Mouse (Mus musculus): ENCODE measurements around the gene Rras2. TPM values are rescaled to one million over a fixed set of nuclear protein-coding genes. Genes with fewer than 3 reads are reported as not detected.

Rras2 gene
- polyA plus RNA-seq, 1 experiment, result 1.6 TPM

DNA sequence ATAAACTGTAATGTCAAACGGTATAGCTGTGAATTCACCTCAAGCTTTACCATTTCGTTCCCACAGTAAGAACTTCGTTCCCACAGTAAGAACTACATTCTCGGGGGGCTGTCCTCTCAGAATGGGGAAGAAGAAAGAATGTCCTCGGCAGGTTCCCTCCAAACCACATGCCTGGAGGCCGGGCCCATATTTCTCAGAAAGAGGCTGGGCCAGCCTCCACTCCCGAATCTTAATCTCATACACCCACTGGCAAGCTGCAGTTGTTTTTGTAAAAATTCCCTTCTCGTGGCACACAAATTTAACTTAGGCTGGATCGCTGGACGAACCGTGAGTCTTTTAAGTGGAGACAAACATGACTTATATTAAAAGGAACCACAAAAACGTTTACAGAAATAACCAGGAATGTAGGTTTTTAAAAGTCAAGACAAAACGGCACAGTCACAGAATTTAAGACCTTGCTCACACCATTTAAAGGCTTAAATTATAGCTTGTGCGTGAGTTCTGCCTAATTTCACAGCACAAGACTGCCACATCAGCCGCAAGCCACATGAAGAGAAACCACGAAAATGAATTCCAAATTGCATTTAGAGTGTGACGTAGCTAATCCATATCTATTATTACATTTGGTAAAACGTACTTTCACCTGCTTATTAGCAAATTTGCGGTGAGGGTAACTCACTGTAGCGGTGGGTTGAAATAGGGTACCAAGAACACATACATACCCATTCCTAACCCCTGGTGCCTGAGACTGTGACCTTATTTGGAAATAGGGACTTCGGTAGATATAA, 35.8 kb downstream of the Rras2 start:
- H3K9me3 ChIP-seq, result no peaks in the 10 kb centered on the region
- H3K4me1 ChIP-seq, result peaks cover 8% of the 10 kb centered on the region
- no peak overlapping the region for H3K4me3 ChIP-seq (replicated peaks)
- TF ChIP-seq FLI1 (IDR thresholded peaks at IDR 0.05; ENCODE audit: low read length) (no peak), GATA1 (IDR thresholded peaks at IDR 0.05; ENCODE audit: borderline replicate concordance, low read length) (no peak)
- H3K36me3 ChIP-seq (replicated peaks; ENCODE audit: low read length), result no peaks in the 10 kb centered on the region
- peaks cover 3% of the 10 kb centered on the region for H3K27me3 ChIP-seq (replicated peaks)

DNA sequence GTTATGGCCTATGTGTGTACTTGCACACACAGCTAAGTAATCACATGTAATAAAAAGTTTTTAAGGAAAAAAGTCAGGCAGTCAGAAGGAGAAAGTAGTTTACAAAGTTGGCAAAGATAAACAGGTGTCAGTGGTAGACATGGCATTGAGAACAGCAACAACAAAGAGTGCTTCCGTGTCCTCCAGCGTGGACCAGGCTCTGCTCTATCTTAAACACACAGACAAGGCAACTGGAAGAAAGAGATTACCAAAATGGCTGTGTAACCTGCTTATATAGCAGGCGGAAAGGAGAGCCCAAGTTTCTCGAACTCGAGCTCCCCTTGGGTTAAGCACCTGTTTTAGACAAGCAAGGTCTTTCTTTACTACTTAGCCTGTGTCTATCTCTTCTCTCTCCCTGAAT, 37.3 kb downstream of the Rras2 start:
- Histone ChIP-seq H3K9me3 (no peaks in the 10 kb centered on the region), H3K27me3 (replicated peaks) (no peaks in the 10 kb centered on the region), H3K36me3 (replicated peaks; ENCODE audit: low read length) (no peaks in the 10 kb centered on the region), H3K4me1 (peaks cover 8% of the 10 kb centered on the region), H3K4me3 (replicated peaks) (no peak overlapping the region)
- TF ChIP-seq FLI1 (IDR thresholded peaks at IDR 0.05; ENCODE audit: low read length) (no peak), GATA1 (IDR thresholded peaks at IDR 0.05; ENCODE audit: borderline replicate concordance, low read length) (no peak)

DNA sequence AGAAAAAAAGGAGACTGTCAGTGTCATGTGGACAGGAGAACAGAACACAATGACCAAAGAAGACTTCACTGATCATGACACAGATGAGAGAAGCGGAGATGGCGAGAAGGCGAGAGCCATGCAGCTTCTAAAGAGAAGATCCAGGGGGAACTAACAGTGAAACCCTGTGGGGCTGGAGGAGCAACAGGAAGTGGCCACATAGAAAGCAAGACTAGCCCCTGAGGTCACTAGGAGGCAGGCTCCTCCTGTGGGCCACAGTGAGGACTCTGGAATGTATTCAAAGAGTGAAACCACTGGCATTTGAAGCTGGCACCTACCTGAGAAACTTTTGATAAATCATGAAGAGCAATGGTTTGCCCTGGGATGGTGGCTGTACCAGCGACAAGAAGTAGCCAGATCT, 38.2 kb downstream of the Rras2 start:
- TF ChIP-seq FLI1 (IDR thresholded peaks at IDR 0.05; ENCODE audit: low read length) (no peak), GATA1 (IDR thresholded peaks at IDR 0.05; ENCODE audit: borderline replicate concordance, low read length) (no peak)
- peaks cover 8% of the 10 kb centered on the region for H3K4me1 ChIP-seq

DNA sequence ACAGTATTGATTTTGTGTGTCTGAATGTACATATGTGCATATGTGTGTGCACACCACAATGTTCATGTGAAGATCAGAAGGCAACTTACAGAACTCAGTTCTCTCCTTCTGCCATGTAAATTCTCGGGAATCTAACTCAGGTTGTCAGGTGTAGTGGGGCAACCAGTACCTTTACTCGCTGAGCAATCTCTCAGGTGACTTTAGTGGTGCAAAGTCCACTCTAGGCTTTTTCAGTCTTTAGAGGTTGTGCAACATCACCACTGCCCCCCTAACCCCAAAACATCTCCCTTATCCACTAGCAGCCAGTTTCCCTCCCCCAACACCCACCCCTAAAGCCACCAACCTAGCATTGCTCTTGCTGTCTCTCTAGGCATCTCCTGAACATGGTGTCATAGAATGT, 43.0 kb downstream of the Rras2 start:
- Histone ChIP-seq H3K9me3 (no peaks in the 10 kb centered on the region), H3K4me3 (replicated peaks) (no peak overlapping the region), H3K4me1 (peaks cover 23% of the 10 kb centered on the region), H3K36me3 (replicated peaks; ENCODE audit: low read length) (no peaks in the 10 kb centered on the region), H3K27me3 (replicated peaks) (peaks cover 1% of the 10 kb centered on the region)
- TF ChIP-seq GATA1 (IDR thresholded peaks at IDR 0.05; ENCODE audit: borderline replicate concordance, low read length) (no peak), FLI1 (IDR thresholded peaks at IDR 0.05; ENCODE audit: low read length) (no peak)

More for the DNA sequence above, 38.2 kb downstream of the Rras2 start:
- no peaks in the 10 kb centered on the region for H3K9me3 ChIP-seq
- no peak overlapping the region for H3K4me3 ChIP-seq (replicated peaks)
- no peaks in the 10 kb centered on the region for H3K36me3 ChIP-seq (replicated peaks; ENCODE audit: low read length)
- H3K27me3 ChIP-seq (replicated peaks), result no peaks in the 10 kb centered on the region

DNA sequence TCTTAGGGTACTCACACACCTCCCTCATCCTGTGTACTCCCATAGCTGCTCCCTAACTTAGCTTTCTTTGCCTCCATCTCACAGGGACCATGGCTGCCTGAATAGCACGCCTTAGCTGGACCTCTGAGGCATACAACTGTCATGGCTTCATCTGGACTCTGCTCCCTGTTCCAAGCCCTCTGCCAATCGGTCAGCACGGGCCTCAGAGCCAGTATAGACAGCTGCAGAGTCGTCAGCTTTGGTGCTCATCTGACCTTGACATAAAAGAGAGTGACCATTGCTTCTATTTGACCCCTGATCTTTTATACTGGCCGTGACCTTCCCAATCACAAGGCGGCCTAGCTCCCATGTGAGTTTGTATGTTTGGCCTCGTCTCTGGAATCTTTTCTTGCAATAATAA, 43.4 kb downstream of the Rras2 start:
- Histone ChIP-seq H3K9me3 (no peaks in the 10 kb centered on the region), H3K4me1 (peaks cover 20% of the 10 kb centered on the region), H3K36me3 (replicated peaks; ENCODE audit: low read length) (no peaks in the 10 kb centered on the region), H3K27me3 (replicated peaks) (peaks cover 1% of the 10 kb centered on the region), H3K4me3 (replicated peaks) (no peak overlapping the region)
- TF ChIP-seq FLI1 (IDR thresholded peaks at IDR 0.05; ENCODE audit: low read length), result no peak
- TF ChIP-seq GATA1 (IDR thresholded peaks at IDR 0.05; ENCODE audit: borderline replicate concordance, low read length), result no peak

DNA sequence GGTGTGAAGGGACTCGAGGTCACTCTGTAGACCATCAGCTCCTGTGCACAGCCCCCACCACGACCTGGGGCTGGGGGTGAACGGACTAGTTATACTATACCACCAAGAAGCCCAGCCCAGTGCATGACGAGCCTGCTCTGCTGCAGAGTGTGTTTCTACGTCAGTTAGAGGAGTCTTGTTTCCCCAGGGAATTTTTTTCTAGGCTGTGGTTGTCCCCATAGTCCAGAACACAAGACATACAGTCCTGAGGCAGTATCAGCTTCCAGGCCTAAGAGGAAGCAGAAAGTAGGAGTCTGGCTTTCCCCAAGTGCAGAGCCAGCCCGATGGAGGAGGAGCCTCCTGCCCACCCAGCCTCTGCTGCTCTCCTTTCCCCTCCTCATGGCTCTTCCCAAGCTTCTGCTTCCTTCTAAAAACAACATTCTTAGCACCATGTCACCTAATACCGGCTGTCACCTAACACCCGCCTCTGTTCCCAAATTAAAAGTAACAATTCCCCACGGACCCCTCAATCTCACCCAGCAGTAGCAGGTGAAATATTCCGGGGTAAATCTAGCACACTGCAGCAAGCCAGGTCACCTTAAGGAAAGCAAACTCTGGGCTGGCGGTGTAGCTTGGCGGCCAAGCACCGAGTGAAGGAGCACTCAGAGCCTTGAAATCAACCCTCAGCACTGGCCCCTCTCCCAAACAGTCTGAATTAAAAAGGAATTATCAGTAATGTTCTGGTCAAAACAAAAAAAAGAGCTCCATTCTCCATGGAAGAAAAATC, 45.5 kb downstream of the Rras2 start:
- Histone ChIP-seq H3K9me3 (no peaks in the 10 kb centered on the region), H3K36me3 (replicated peaks; ENCODE audit: low read length) (no peaks in the 10 kb centered on the region), H3K4me3 (replicated peaks) (no peak overlapping the region), H3K4me1 (peaks cover 27% of the 10 kb centered on the region), H3K27me3 (replicated peaks) (peaks cover 1% of the 10 kb centered on the region)
- no peak for TF ChIP-seq FLI1 (IDR thresholded peaks at IDR 0.05; ENCODE audit: low read length)
- no peak for TF ChIP-seq GATA1 (IDR thresholded peaks at IDR 0.05; ENCODE audit: borderline replicate concordance, low read length)

DNA sequence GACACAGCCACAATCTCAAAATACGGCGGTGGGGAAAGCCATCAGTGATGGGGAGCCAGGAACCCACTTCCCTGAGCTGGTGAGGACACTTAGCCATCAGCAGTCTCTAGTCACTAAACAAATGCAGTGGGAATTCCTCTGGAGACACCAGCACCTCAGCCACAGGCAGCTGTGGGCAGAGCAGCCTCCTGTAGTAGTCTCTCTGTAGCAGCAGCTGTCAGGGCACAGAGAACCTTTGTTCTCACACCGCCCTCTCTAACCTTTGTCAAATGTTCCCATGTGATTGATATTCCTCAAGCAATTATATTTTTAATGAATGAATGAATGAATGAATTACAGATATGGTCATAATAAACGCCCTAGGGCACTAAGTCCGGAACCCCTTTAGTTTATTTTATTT, 46.2 kb downstream of the Rras2 start:
- H3K27me3 ChIP-seq (replicated peaks), result peaks cover 1% of the 10 kb centered on the region
- H3K36me3 ChIP-seq (replicated peaks; ENCODE audit: low read length), result no peaks in the 10 kb centered on the region
- H3K4me1 ChIP-seq, result peaks cover 33% of the 10 kb centered on the region
- H3K4me3 ChIP-seq (replicated peaks), result no peak overlapping the region
- TF ChIP-seq FLI1 (IDR thresholded peaks at IDR 0.05; ENCODE audit: low read length) (no peak), GATA1 (IDR thresholded peaks at IDR 0.05; ENCODE audit: borderline replicate concordance, low read length) (no peak)
- no peaks in the 10 kb centered on the region for H3K9me3 ChIP-seq

DNA sequence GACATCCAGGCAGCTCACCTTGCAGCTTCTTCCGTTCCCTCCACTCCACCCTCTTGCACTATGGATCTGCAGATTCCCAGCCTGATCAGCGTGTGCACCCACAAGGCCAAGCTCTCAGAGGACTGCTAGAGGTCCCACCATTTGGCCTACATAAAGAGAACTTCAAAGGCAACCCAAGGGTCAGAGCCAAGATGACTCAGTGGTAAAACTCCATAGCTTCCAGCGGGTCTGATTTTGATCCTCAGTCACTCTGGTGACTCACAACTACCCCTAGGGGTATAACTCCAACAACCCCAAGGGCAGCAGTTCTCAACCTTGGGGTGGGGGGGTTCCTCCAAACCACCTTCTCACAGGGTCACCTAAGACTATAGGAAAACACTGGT, 47.1 kb downstream of the Rras2 start:
- Histone ChIP-seq H3K27me3 (replicated peaks) (peaks cover 1% of the 10 kb centered on the region), H3K9me3 (no peaks in the 10 kb centered on the region), H3K36me3 (replicated peaks; ENCODE audit: low read length) (no peaks in the 10 kb centered on the region), H3K4me3 (replicated peaks) (no peak overlapping the region), H3K4me1 (peaks cover 38% of the 10 kb centered on the region)
- TF ChIP-seq FLI1 (IDR thresholded peaks at IDR 0.05; ENCODE audit: low read length), result no peak
- TF ChIP-seq GATA1 (IDR thresholded peaks at IDR 0.05; ENCODE audit: borderline replicate concordance, low read length), result no peak

DNA sequence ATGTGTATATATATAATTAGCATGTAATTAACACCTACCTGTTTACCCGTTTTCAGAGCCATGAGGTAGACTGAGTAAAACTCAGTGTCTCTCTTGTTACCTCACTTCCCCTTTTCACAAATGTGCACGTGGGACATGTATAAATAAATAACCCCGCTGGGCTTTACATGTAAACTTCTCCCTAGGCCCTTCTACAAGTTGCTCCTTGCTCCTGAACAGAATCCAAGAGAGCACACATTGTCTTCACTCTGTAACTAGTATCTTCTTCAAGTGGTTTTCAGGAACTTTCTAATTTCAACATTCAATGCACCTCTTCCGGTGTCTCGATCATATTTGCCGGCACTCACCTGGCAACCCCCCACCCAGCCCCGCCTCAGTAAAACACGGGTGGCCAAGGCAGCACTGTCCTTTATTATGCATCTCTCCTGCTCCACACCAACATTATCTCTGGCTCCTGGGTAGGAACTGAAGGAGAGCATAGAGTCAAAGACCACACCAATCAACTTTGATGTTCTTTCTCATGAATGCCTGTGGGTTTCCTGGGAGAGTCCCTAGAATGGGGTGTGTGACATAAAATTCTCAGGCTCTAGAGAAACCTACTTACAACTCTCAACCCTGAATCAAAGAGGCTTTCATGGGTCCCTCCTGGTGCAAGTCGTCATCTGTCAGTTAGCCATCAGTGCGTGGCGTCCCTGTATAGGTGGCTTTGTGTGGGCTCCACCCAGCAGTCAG, 47.7 kb downstream of the Rras2 start:
- no peak overlapping the region for H3K4me3 ChIP-seq (replicated peaks)
- H3K36me3 ChIP-seq (replicated peaks; ENCODE audit: low read length), result no peaks in the 10 kb centered on the region
- H3K27me3 ChIP-seq (replicated peaks), result peaks cover 1% of the 10 kb centered on the region
- peaks cover 41% of the 10 kb centered on the region for H3K4me1 ChIP-seq
- TF ChIP-seq GATA1 (IDR thresholded peaks at IDR 0.05; ENCODE audit: borderline replicate concordance, low read length) (no peak), FLI1 (IDR thresholded peaks at IDR 0.05; ENCODE audit: low read length) (no peak)
- H3K9me3 ChIP-seq, result no peaks in the 10 kb centered on the region

Measured in megakaryocyte, embryonic 14.5 days (primary cell).